In the genomic region with DNA sequence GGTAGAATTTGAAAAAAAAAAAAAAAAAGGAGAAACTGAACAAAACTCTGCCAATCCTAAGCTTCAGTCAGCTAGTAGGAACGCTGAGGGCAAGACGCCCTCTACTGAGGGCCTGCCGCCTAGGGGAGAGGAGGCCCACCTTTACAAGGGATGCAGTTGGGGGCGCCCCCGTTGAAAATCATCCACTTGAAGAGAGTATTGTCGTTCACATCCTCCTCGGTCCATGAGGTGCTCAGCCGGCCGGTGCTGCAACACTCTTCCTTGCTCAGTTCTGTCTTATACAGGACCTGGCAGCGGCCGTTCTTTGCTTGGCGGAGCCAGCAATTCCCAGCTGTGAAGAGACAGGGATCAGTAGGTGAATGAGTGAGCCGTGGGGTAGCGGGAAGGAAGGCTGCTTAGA, we compare ENCODE assay signal across 8 mouse cellular contexts. TPM values are rescaled to one million over a fixed set of nuclear protein-coding genes. Genes with fewer than 3 reads are reported as not detected.
DNase-seq lines count a peak whose midpoint lies in the region; ATAC-seq lines count a peak whose summit lies in the region.

No protein-coding gene starts in this region.

- H3K4me3 ChIP-seq in megakaryocyte, embryonic 14.5 days (replicated peaks): peak overlapping the region; percentile 86
- peak overlapping the region; percentile 67 for H3K4me3 ChIP-seq in heart, embryonic 11.5 days (ENCODE audit: low read depth, low read length)
- peak overlapping the region; percentile 59 for H3K4me3 ChIP-seq in kidney, embryonic 15.5 days (replicated peaks)
- H3K4me3 ChIP-seq in stomach, embryonic 16.5 days (replicated peaks; ENCODE audit: low read length): peak overlapping the region; percentile 64

- WGBS in heart, embryonic 11.5 days (ENCODE audit: insufficient replicate concordance): under 1% methylated on average over 14 of the region's 14 CpGs
- WGBS in kidney, embryonic 15.5 days: under 1% methylated on average over 14 of the region's 14 CpGs
- WGBS in stomach, embryonic 16.5 days: 2% methylated on average over 14 of the region's 14 CpGs

- H3K27ac ChIP-seq in heart, embryonic 11.5 days (ENCODE audit: low read depth, low read length): no peak overlapping the region
- no peak overlapping the region for H3K27ac ChIP-seq in kidney, embryonic 15.5 days
- no peak overlapping the region for H3K27ac ChIP-seq in stomach, embryonic 16.5 days (ENCODE audit: low read length)

- H3K9me3 ChIP-seq in megakaryocyte, embryonic 14.5 days: peaks cover 7% of the 10 kb centered on the region
- no peaks in the 10 kb centered on the region for H3K9me3 ChIP-seq in heart, embryonic 11.5 days (replicated peaks; ENCODE audit: control insufficient read depth, low read length)
- H3K9me3 ChIP-seq in kidney, embryonic 15.5 days (replicated peaks): no peaks in the 10 kb centered on the region
- no peaks in the 10 kb centered on the region for H3K9me3 ChIP-seq in stomach, embryonic 16.5 days (replicated peaks; ENCODE audit: control insufficient read depth, low read length)

- peak; percentile 30 for DNase-seq in embryo, embryonic 11.5 days (ENCODE audit: low read depth, low spot score)
- DNase-seq in T-cell, adult 2 months (ENCODE audit: low spot score): no peak

- peaks cover 42% of the 10 kb centered on the region for H3K4me1 ChIP-seq in megakaryocyte, embryonic 14.5 days
- no peaks in the 10 kb centered on the region for H3K4me1 ChIP-seq in heart, embryonic 11.5 days (ENCODE audit: control insufficient read depth, insufficient read depth, low read length)
- H3K4me1 ChIP-seq in kidney, embryonic 15.5 days: peaks cover 46% of the 10 kb centered on the region
- H3K4me1 ChIP-seq in stomach, embryonic 16.5 days (ENCODE audit: control insufficient read depth, insufficient read depth, low read length): peaks cover 10% of the 10 kb centered on the region; the same call in 1 of the 2 replicates

- no peaks in the 10 kb centered on the region for H3K36me3 ChIP-seq in megakaryocyte, embryonic 14.5 days (replicated peaks; ENCODE audit: low read length)
- H3K36me3 ChIP-seq in heart, embryonic 11.5 days (ENCODE audit: control insufficient read depth, insufficient read depth, low read length): no peaks in the 10 kb centered on the region
- no peaks in the 10 kb centered on the region for H3K36me3 ChIP-seq in kidney, embryonic 15.5 days
- H3K36me3 ChIP-seq in stomach, embryonic 16.5 days (ENCODE audit: control insufficient read depth, insufficient read depth, low read length): no peaks in the 10 kb centered on the region

- H3K27me3 ChIP-seq in megakaryocyte, embryonic 14.5 days (replicated peaks): peaks cover 66% of the 10 kb centered on the region
- H3K27me3 ChIP-seq in heart, embryonic 11.5 days (ENCODE audit: control insufficient read depth, insufficient read depth, low read length): peaks cover 18% of the 10 kb centered on the region; the same call in 1 of the 2 replicates
- peaks cover 66% of the 10 kb centered on the region for H3K27me3 ChIP-seq in kidney, embryonic 15.5 days
- H3K27me3 ChIP-seq in stomach, embryonic 16.5 days (ENCODE audit: control insufficient read depth, insufficient read depth, low read length): peaks cover 29% of the 10 kb centered on the region

- H3K9ac ChIP-seq in heart, embryonic 11.5 days (ENCODE audit: low read depth, low read length): no peak overlapping the region
- 0 out of 2 replicates have a peak overlapping the region, but pooled peaks have one; percentile 7 for H3K9ac ChIP-seq in kidney, embryonic 15.5 days
- peak overlapping the region; percentile 55; the same call in 1 of the 2 replicates for H3K9ac ChIP-seq in stomach, embryonic 16.5 days (ENCODE audit: low read length)

- peak overlapping the region; percentile 92 for H3K4me2 ChIP-seq in heart, embryonic 11.5 days
- peak overlapping the region; percentile 99 for H3K4me2 ChIP-seq in kidney, embryonic 15.5 days
- peak overlapping the region; percentile 93 for H3K4me2 ChIP-seq in stomach, embryonic 16.5 days (ENCODE audit: low read depth, low read length)

- ATAC-seq in megakaryocyte, adult 5-6 weeks (ENCODE audit: poor library complexity, severe bottlenecking): no peak
- no peak for ATAC-seq in heart, embryonic 11.5 days (replicated peaks; ENCODE audit: insufficient number of reproducible peaks, low FRiP score, low TSS enrichment)
- ATAC-seq in kidney, embryonic 15.5 days (replicated peaks; ENCODE audit: low FRiP score): peak; percentile 37
- 0 out of 2 replicates have a peak, but pooled peaks have one; percentile 19 for ATAC-seq in megakaryocyte-erythroid progenitor cell, adult 5-6 weeks (replicated peaks; ENCODE audit: low FRiP score, low TSS enrichment, poor library complexity, severe bottlenecking)
- peak; percentile 27; the same call in 1 of the 2 replicates for ATAC-seq in stomach, embryonic 16.5 days (ENCODE audit: insufficient read depth, low FRiP score)

RNA-seq across cellular contexts. Expression of a gene that starts 2.5 kb away (rescaled TPM):
- 0.04 TPM in 1 of 2 replicates, not detected in the other for polyA plus RNA-seq in megakaryocyte, embryonic 14.5 days (2012; ENCODE audit: insufficient read depth, low replicate concordance)
- total RNA-seq in megakaryocyte, adult 5-6 weeks (2015): 0.91 and 1.5 TPM in 2 replicates
- total RNA-seq in megakaryocyte, adult 5-6 weeks (2017): 0.18 and 0.89 TPM in 2 replicates
- 8.1 and 10.3 TPM in 2 replicates for polyA plus RNA-seq in heart, embryonic 11.5 days (2014; fragmentation: Nextera tagmentation; extraction: Ambion mirVana)
- 4.3 and 7.3 TPM in 2 replicates for polyA plus RNA-seq in kidney, embryonic 15.5 days (2015; fragmentation: Nextera tagmentation; extraction: Ambion mirVana)
- total RNA-seq in megakaryocyte-erythroid progenitor cell, adult 5-6 weeks (2014; fragmentation: Nextera tagmentation): not detected in 2 replicates
- total RNA-seq in megakaryocyte-erythroid progenitor cell, adult 5-6 weeks (2017): not detected in 2 replicates
- 18.0 and 25.6 TPM in 2 replicates for polyA plus RNA-seq in stomach, embryonic 16.5 days (2015; fragmentation: Nextera tagmentation; extraction: Ambion mirVana)

Comparison
In these comparisons a context has a peak if more than half of its experiments do, and no peak if none do; other contexts are left out.
1. ATAC-seq: peak in kidney, embryonic 15.5 days (single experiment), megakaryocyte-erythroid progenitor cell, adult 5-6 weeks (single experiment) and stomach, embryonic 16.5 days (single experiment); none in megakaryocyte, adult 5-6 weeks (single experiment) and heart, embryonic 11.5 days (single experiment).
2. Peak in every context shown above with its lines, with median percentiles within 50 percentile points of each other: H3K4me3 ChIP-seq and H3K4me2 ChIP-seq.